Mouse (Mus musculus) neural tube, embryonic 15.5 days (tissue): ENCODE measurements around the gene Ifnar1. TPM values are rescaled to one million over a fixed set of nuclear protein-coding genes. Genes with fewer than 3 reads are reported as not detected.

ENCODE experiments used
- ATAC-seq: fragments of 200-750 bp; cut with Nextera tagmentation; 2 replicates; pipeline ENCODE4 v1.8.0; 2017; ENCODE audit warnings: mild to moderate bottlenecking, moderate TSS enrichment, moderate library complexity; ENCODE audit not compliant: low FRiP score
- H3K27ac ChIP-seq: fragments of 300-500 bp; sonication (generic); replicated peaks from 2 replicates; pipeline ENCODE4 v1.5.1; 2015; ENCODE audit warnings: mild to moderate bottlenecking, inconsistent platforms
- H3K27me3 ChIP-seq: fragments of 300-500 bp; sonication (generic); replicated peaks from 2 replicates; pipeline ENCODE4 v1.6.1; 2015; ENCODE audit warnings: inconsistent platforms
- H3K36me3 ChIP-seq: fragments of 300-500 bp; sonication (generic); 2 replicates; pipeline ENCODE4 v1.6.1; 2015; ENCODE audit warnings: inconsistent platforms
- H3K4me1 ChIP-seq: fragments of 300-500 bp; sonication (generic); 2 replicates; pipeline ENCODE4 v1.6.1; 2015; ENCODE audit warnings: inconsistent platforms
- H3K4me2 ChIP-seq: fragments of 300-500 bp; sonication (generic); 2 replicates; pipeline ENCODE4 v1.6.1; 2015; ENCODE audit warnings: inconsistent platforms, mild to moderate bottlenecking, moderate library complexity
- H3K4me3 ChIP-seq: fragments of 300-500 bp; sonication (generic); replicated peaks from 2 replicates; pipeline ENCODE4 v1.5.1; 2015; ENCODE audit warnings: mild to moderate bottlenecking, inconsistent platforms
- H3K9ac ChIP-seq: fragments of 300-500 bp; sonication (generic); replicated peaks from 2 replicates; pipeline ENCODE4 v1.6.1; 2015; ENCODE audit warnings: mild to moderate bottlenecking, inconsistent platforms
- H3K9me3 ChIP-seq: fragments of 300-500 bp; sonication (generic); replicated peaks from 2 replicates; pipeline ENCODE4 v1.6.1; 2016; ENCODE audit warnings: inconsistent platforms
- WGBS: fragments of 180-500 bp; shearing (Covaris S2); methylation state at CpG from one replicate; pipeline ENCODE4 v1.1.7; 2015; ENCODE audit warnings: mixed read lengths; 5-methylcytosine and 5-hydroxymethylcytosine counted together
- polyA plus RNA-seq: library from polyadenylated mRNA; unstranded; fragments of >200 nt; fragmentation: Nextera tagmentation; extraction: Ambion mirVana; gene quantifications from 2 replicates; pipeline ENCODE4 v1.2.1, GENCODE M21; 2015

The Ifnar1 gene
- polyA plus RNA-seq, 1 experiment from 2014 or later, result 45.3 TPM

DNA sequence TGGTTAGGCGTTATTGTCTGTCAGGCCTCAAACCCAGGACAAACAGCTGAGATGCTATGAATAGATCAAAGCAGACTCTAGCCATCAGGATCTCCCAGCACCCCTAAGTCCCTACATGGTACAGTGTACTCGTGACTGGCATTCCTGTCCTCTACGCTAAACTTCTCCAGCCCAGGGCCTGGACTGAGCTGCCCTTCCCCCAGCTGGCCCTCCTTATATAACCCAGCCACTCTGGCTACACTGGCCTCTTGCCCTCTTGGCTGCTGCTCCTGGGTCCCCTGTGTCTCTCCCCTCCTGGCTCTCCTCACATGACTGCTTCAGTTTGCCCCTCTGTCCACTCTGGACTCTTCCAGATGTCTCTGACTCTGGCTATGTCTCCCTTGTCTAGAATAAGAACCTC lies 22.4 kb upstream of the Ifnar1 start:
- Histone ChIP-seq H3K4me1 (peaks cover 32% of the 10 kb centered on the region), H3K4me3 (no peak overlapping the region), H3K9ac (no peak overlapping the region), H3K27ac (no peak overlapping the region), H3K36me3 (no peaks in the 10 kb centered on the region), H3K27me3 (no peaks in the 10 kb centered on the region), H3K4me2 (no peak overlapping the region), H3K9me3 (no peaks in the 10 kb centered on the region)
- ATAC-seq, result no peak
- 74% methylated on average over 3 of the region's 3 CpGs for WGBS

GRCm38 (mm10) chr16:91463400-91463799 lies 21.6 kb upstream of the Ifnar1 start:
- H3K4me1 ChIP-seq, result peaks cover 32% of the 10 kb centered on the region
- ATAC-seq, result no peak
- WGBS, result 92% methylated on average over 2 of the region's 2 CpGs

DNA sequence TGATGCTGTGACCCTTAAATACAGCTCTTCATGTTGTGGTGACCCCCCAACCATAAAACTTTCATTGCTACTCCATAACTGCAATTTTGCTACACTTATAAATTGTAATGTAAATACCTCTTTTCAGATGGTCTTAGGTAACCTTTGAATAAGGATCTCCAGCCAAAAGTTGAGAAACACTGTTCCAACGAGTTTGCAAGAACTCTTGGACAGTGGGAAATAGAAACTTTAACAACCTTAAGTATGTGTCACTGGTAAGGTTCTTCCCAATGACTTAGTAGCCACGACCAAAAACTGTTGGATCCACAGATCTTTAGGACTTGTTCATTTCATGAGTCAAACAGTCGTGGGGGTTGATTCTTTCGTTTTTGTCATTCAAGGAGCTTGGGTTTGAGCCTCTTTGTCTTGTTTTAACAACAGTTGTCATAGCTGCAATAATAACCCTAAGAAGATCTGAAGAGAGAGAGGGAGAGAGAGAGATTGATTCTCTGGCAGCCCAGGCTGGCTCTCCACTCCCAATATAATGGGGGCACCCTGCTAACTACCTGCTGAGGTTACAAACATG lies 21.1 kb upstream of the Ifnar1 start:
- Histone ChIP-seq H3K27ac (peak overlapping the region; percentile 90), H3K9ac (peak overlapping the region; percentile 53), H3K9me3 (no peaks in the 10 kb centered on the region), H3K4me3 (peak overlapping the region; percentile 55), H3K4me1 (peaks cover 31% of the 10 kb centered on the region), H3K4me2 (peak overlapping the region; percentile 76), H3K27me3 (no peaks in the 10 kb centered on the region), H3K36me3 (no peaks in the 10 kb centered on the region)
- 90% methylated on average over 4 of the region's 4 CpGs for WGBS
- no peak for ATAC-seq

More at GRCm38 (mm10) chr16:91463400-91463799, 21.6 kb upstream of the Ifnar1 start:
- H3K4me3 ChIP-seq, result no peak overlapping the region
- no peak overlapping the region for H3K9ac ChIP-seq
- no peaks in the 10 kb centered on the region for H3K27me3 ChIP-seq
- H3K27ac ChIP-seq, result no peak overlapping the region
- no peak overlapping the region for H3K4me2 ChIP-seq
- H3K36me3 ChIP-seq, result no peaks in the 10 kb centered on the region
- no peaks in the 10 kb centered on the region for H3K9me3 ChIP-seq

DNA sequence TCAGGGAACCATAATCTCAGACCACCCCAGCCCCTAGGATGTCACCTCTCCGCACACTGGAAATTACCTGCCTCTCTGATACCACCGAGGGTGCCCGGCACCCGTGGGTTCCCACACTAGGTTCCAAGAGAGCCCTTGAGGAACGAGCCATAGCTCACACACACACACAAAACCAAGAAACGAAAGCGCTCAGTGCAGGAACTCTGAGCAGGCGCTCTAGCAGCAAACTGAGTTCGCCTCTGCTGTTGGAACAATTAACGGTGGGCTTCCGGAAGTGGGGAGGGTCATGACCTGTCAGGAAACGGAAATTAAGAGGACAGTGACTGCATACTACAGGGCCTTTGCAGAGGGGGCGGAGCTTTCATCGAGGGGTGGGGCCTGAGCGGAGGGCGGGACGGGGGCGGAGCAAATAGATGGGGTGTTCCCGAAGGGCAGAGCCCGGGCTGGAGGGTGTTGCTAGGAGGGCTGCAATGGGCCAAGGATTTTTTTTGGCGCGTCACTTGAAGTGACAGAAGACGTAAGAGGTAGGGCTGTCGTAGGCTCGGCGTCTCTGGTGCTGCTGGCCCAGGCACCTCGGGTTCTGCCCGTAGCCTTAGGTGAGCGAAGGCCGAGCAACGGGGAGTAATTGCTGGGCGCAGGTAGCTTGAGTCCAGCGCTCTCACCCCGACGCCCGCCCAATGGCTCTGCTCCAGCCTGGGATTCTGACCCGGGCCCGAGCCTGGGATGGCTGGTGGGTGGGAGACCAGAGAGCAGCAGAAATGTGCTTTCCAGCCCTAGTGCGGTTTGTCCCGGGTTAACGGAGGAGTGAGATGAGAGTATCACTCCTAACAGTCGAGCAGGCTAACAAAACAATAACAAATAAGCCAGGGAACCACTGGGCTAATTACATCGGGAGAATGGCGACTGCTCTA lies 20.2 kb upstream of the Ifnar1 start:
- H3K4me3 ChIP-seq, result peak overlapping the region; percentile 55
- peak overlapping the region; percentile 76 for H3K4me2 ChIP-seq
- H3K9me3 ChIP-seq, result no peaks in the 10 kb centered on the region
- ATAC-seq, result peak; percentile 97
- 0 out of 2 replicates have a peak, but pooled peaks cover 3% of the 10 kb centered on the region for H3K36me3 ChIP-seq
- peak overlapping the region; percentile 90 for H3K27ac ChIP-seq
- peaks cover 26% of the 10 kb centered on the region for H3K4me1 ChIP-seq
- H3K9ac ChIP-seq, result peak overlapping the region; percentile 58
- WGBS, result 2% methylated on average over 44 of the region's 44 CpGs
- no peaks in the 10 kb centered on the region for H3K27me3 ChIP-seq

DNA sequence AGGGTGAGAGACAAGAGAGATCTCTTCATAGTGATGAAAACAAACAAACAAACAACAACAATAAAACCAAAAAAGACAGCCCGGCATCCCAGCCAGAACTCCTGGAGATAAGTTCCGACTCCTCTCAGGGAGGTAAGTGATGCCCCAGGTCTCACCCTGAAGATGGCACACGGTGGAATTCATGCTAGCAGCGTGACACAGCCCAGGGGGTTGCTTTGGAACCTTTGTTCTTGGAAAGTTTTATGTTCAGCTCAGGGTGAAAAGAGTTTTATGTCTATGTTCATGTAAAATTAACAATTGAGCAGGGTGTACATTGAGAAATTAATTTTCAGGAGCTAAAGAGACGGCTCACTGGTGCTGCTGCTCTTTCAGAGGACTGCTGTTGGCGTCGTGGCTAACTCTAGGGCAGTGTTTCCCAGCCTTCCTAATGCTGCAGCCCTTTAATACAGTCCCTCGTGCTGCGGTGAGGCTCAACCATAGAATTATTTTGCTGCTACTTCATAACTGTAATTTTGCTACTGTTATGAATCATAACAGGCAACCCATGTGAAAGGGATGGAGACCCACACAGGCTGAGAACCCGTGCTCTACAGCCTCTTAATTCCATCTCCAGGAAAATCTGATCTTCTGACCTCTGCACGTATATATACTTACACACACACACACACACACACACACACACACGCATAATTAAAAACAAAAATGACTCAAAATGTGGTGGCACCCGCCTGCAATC lies 19.4 kb upstream of the Ifnar1 start:
- peaks cover 26% of the 10 kb centered on the region for H3K4me1 ChIP-seq
- H3K4me2 ChIP-seq, result peak overlapping the region; percentile 76
- H3K27me3 ChIP-seq, result no peaks in the 10 kb centered on the region
- 43% methylated on average over 13 of the region's 13 CpGs for WGBS
- ATAC-seq, result peak; percentile 3; the same call in 1 of the 2 replicates
- H3K36me3 ChIP-seq, result 0 out of 2 replicates have a peak, but pooled peaks cover 3% of the 10 kb centered on the region
- H3K9me3 ChIP-seq, result no peaks in the 10 kb centered on the region
- H3K9ac ChIP-seq, result peak overlapping the region; percentile 58
- H3K4me3 ChIP-seq, result peak overlapping the region; percentile 55
- H3K27ac ChIP-seq, result peak overlapping the region; percentile 72; the same call in 1 of the 2 replicates

DNA sequence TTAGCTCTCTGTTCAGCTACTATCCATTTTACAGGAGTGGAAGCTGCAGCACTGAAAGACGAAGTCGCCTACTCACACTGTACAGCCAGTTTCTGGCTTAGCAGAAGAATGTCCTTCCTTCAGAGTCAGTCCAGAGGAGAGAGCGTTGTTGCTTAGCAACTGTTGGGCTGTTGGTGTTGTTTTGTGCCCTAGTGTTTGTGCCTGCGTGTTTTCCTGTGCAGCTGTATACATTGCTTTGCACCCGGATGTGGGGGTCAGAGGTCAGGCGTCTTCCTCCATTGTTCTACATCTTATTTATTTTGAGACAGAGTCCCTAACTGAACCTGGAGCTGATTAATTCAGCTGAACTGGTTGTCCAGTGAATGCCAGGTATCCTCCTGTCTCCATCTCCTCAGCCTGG lies 18.5 kb upstream of the Ifnar1 start:
- H3K4me3 ChIP-seq, result 0 out of 2 replicates have a peak overlapping the region, but pooled peaks have one; percentile 2
- H3K27ac ChIP-seq, result no peak overlapping the region
- 0 out of 2 replicates have a peak overlapping the region, but pooled peaks have one; percentile 10 for H3K9ac ChIP-seq
- 0 out of 2 replicates have a peak, but pooled peaks cover 3% of the 10 kb centered on the region for H3K36me3 ChIP-seq
- no peak for ATAC-seq
- H3K4me1 ChIP-seq, result peaks cover 26% of the 10 kb centered on the region
- H3K27me3 ChIP-seq, result no peaks in the 10 kb centered on the region
- 23% methylated on average over 6 of the region's 6 CpGs for WGBS
- no peaks in the 10 kb centered on the region for H3K9me3 ChIP-seq
- peak overlapping the region; percentile 76 for H3K4me2 ChIP-seq

GRCm38 (mm10) chr16:91470470-91470869 lies 14.6 kb upstream of the Ifnar1 start:
- Histone ChIP-seq H3K27ac (no peak overlapping the region), H3K4me3 (no peak overlapping the region), H3K4me1 (peaks cover 15% of the 10 kb centered on the region), H3K36me3 (0 out of 2 replicates have a peak, but pooled peaks cover 3% of the 10 kb centered on the region), H3K9me3 (no peaks in the 10 kb centered on the region), H3K27me3 (no peaks in the 10 kb centered on the region), H3K4me2 (no peak overlapping the region), H3K9ac (no peak overlapping the region)
- 87% methylated on average over 3 of the region's 3 CpGs for WGBS
- ATAC-seq, result no peak

DNA sequence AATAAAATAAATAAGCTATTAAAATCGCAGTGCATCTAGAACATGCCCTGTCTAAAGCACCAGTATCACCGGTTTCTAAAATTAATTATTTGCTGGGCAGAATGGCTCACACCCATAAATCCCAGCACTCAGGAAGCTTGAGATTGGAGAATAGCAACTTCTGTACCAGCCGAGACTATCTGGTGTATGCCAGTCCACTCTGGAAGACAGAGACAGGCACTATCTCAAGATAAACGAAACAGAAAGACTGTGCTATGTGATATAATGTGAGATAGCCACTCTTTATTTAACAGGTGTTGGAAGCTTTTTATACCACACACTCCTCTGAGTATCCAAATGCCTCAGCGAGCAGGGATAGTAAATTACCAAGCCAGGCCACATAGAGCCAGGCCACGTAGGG lies 13.6 kb upstream of the Ifnar1 start:
- Histone ChIP-seq H3K4me1 (peaks cover 5% of the 10 kb centered on the region), H3K9me3 (no peaks in the 10 kb centered on the region), H3K4me3 (no peak overlapping the region), H3K4me2 (no peak overlapping the region), H3K27ac (no peak overlapping the region), H3K36me3 (0 out of 2 replicates have a peak, but pooled peaks cover 3% of the 10 kb centered on the region), H3K27me3 (no peaks in the 10 kb centered on the region), H3K9ac (no peak overlapping the region)
- WGBS, result 84% methylated on average over 6 of the region's 6 CpGs
- ATAC-seq, result no peak

DNA sequence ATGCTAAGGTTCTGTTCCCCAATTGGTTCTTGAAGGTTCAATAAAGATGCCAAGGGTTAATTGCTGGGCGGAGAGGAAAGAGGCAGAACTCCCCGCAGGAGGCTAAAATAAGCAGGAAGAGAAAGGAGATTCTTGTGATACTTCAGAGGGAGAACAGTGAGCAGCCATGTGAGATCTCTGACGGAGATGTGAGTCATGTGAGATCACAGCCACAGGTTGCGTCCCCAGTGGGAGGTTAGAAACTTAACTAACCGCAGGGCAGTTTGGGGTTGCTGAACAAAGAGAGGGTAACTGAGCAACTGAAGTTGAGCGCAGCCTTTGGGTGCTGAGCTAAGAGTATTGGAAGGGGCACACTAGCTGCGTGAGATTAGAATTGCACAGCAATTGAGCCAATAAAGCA lies 9.3 kb upstream of the Ifnar1 start:
- Histone ChIP-seq H3K4me3 (no peak overlapping the region), H3K36me3 (no peaks in the 10 kb centered on the region), H3K4me2 (no peak overlapping the region), H3K4me1 (no peaks in the 10 kb centered on the region), H3K9ac (no peak overlapping the region), H3K27ac (no peak overlapping the region), H3K9me3 (no peaks in the 10 kb centered on the region), H3K27me3 (no peaks in the 10 kb centered on the region)
- ATAC-seq, result no peak
- WGBS, result 42% methylated on average over 7 of the region's 7 CpGs

DNA sequence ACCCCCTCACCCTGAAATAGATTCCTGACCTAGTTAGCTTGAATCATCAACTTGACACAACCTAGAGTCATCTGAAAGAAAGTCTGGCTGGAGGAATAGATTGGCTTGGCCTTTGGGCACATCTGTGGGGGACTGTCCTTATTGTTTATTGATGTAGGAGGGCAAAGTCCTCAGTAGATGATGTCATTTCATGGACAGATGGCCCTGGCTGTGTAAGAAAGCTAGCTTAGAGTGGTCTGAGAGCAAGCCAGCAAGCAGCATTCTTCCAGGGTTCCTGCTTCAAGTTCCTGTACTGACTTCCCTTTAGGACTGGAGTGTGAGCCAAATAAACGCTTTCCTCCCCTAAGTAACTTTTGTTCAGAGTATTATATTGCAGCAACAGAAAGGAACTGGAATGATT lies 7.0 kb upstream of the Ifnar1 start:
- Histone ChIP-seq H3K9me3 (no peaks in the 10 kb centered on the region), H3K27ac (no peak overlapping the region), H3K4me3 (no peak overlapping the region), H3K36me3 (no peaks in the 10 kb centered on the region), H3K4me1 (no peaks in the 10 kb centered on the region), H3K9ac (no peak overlapping the region), H3K4me2 (no peak overlapping the region), H3K27me3 (no peaks in the 10 kb centered on the region)
- WGBS, result 55% methylated on average over 1 of the region's 1 CpGs
- no peak for ATAC-seq

GRCm38 (mm10) chr16:91480517-91480916 lies 4.5 kb upstream of the Ifnar1 start:
- H3K27me3 ChIP-seq, result no peaks in the 10 kb centered on the region
- no peak for ATAC-seq
- H3K9ac ChIP-seq, result no peak overlapping the region
- peaks cover 8% of the 10 kb centered on the region for H3K4me1 ChIP-seq
- no peak overlapping the region for H3K27ac ChIP-seq
- no peaks in the 10 kb centered on the region for H3K36me3 ChIP-seq
- no peak overlapping the region for H3K4me3 ChIP-seq
- no peaks in the 10 kb centered on the region for H3K9me3 ChIP-seq
- no peak overlapping the region for H3K4me2 ChIP-seq
